ENCODE assay signal across 8 mouse cellular contexts in genomic region chr7:35055619-35056435, GRCm38 (mm10). TPM values are rescaled to one million over a fixed set of nuclear protein-coding genes. Genes with fewer than 3 reads are reported as not detected.
A peak's percentile ranks its signal among the peaks of the same experiment; 100 is the strongest.
DNase-seq lines count a peak whose midpoint lies in the region; ATAC-seq and TF ChIP-seq lines count a peak whose summit lies in the region.

No protein-coding gene starts in this region.

- peaks cover 51% of the 10 kb centered on the region for H3K79me2 ChIP-seq in myocyte (ENCODE audit: control insufficient read depth, insufficient read depth)

- H3K9me3 ChIP-seq in embryonic facial prominence, embryonic 13.5 days: no peaks in the 10 kb centered on the region
- H3K9me3 ChIP-seq in kidney, postnatal 0 days (replicated peaks; ENCODE audit: low read length): no peaks in the 10 kb centered on the region
- H3K9me3 ChIP-seq in liver, embryonic 11.5 days (ENCODE audit: control insufficient read depth, low read length): no peaks in the 10 kb centered on the region; the same call in 1 of the 2 replicates

- H3K36me3 ChIP-seq in embryonic facial prominence, embryonic 13.5 days: peaks cover under 1% of the 10 kb centered on the region; the same call in 1 of the 2 replicates
- H3K36me3 ChIP-seq in kidney, postnatal 0 days (ENCODE audit: insufficient read depth, low read length): peaks cover under 1% of the 10 kb centered on the region; the same call in 1 of the 2 replicates
- peaks cover under 1% of the 10 kb centered on the region; the same call in 1 of the 2 replicates for H3K36me3 ChIP-seq in liver, embryonic 11.5 days (ENCODE audit: control insufficient read depth, insufficient read depth, low read length)
- H3K36me3 ChIP-seq in myocyte (ENCODE audit: control insufficient read depth, insufficient read depth): peaks cover 15% of the 10 kb centered on the region

- H3K27me3 ChIP-seq in embryonic facial prominence, embryonic 13.5 days: no peaks in the 10 kb centered on the region
- no peaks in the 10 kb centered on the region for H3K27me3 ChIP-seq in kidney, postnatal 0 days (ENCODE audit: insufficient read depth, low read length)
- no peaks in the 10 kb centered on the region for H3K27me3 ChIP-seq in liver, embryonic 11.5 days (replicated peaks; ENCODE audit: control insufficient read depth, insufficient read depth, low read length)
- no peaks in the 10 kb centered on the region for H3K27me3 ChIP-seq in myocyte (ENCODE audit: control insufficient read depth, insufficient read depth, insufficient read length)

- peaks cover 16% of the 10 kb centered on the region for H3K4me1 ChIP-seq in embryonic facial prominence, embryonic 13.5 days
- peaks cover 13% of the 10 kb centered on the region for H3K4me1 ChIP-seq in kidney, postnatal 0 days (replicated peaks; ENCODE audit: insufficient read depth, low read length)
- peaks cover 23% of the 10 kb centered on the region for H3K4me1 ChIP-seq in liver, embryonic 11.5 days (replicated peaks; ENCODE audit: control insufficient read depth, insufficient read depth, low read length)

- H3K4me3 ChIP-seq in embryonic facial prominence, embryonic 13.5 days: peak overlapping the region; percentile 95
- peak overlapping the region; percentile 87 for H3K4me3 ChIP-seq in kidney, postnatal 0 days (replicated peaks; ENCODE audit: low read depth, low read length)
- H3K4me3 ChIP-seq in liver, embryonic 11.5 days (ENCODE audit: low read depth, low read length): peak overlapping the region; percentile 99
- peak overlapping the region; percentile 95 for H3K4me3 ChIP-seq in myocyte

- peak overlapping the region; percentile 94 for H3K9ac ChIP-seq in embryonic facial prominence, embryonic 13.5 days
- H3K9ac ChIP-seq in kidney, postnatal 0 days (ENCODE audit: low read depth, low read length): peak overlapping the region; percentile 89
- H3K9ac ChIP-seq in liver, embryonic 11.5 days (ENCODE audit: low read depth, low read length): peak overlapping the region; percentile 93

- 0 out of 2 replicates have a peak, but pooled peaks have one; percentile 5 for TF ChIP-seq CTCF in kidney, postnatal 0 days (IDR thresholded peaks at IDR 0.05; ENCODE audit: low read depth)

- H3K27ac ChIP-seq in embryonic facial prominence, embryonic 13.5 days: peak overlapping the region; percentile 82
- H3K27ac ChIP-seq in kidney, postnatal 0 days: peak overlapping the region; percentile 79
- peak overlapping the region; percentile 87 for H3K27ac ChIP-seq in liver, embryonic 11.5 days (ENCODE audit: low read depth, low read length)

- peak; percentile 86 for ATAC-seq in embryonic facial prominence, embryonic 13.5 days (ENCODE audit: insufficient number of reproducible peaks, insufficient read depth, low FRiP score, low TSS enrichment, low read depth)
- ATAC-seq in kidney, postnatal 0 days (replicated peaks; ENCODE audit: low FRiP score, low read depth): peak; percentile 90
- ATAC-seq in liver, embryonic 11.5 days (replicated peaks; ENCODE audit: low FRiP score): peak; percentile 77

- peak; percentile 33 for DNase-seq in ES-CJ7 (ENCODE audit: low read depth, low spot score)
- DNase-seq in adrenal gland, postnatal 36 days: peak; percentile 77 to 79
- peak; percentile 45 for DNase-seq in heart, adult 8-10 months (ENCODE audit: low spot score)
- peak; percentile 72 for DNase-seq in kidney, postnatal 0 days (ENCODE audit: low spot score)
- DNase-seq in liver, embryonic 11.5 days (ENCODE audit: low spot score): peak; percentile 64
- DNase-seq in natural killer cell, adult 2 months (ENCODE audit: low spot score in 2 of 2): no peak

- peak overlapping the region; percentile 85 for H3K4me2 ChIP-seq in embryonic facial prominence, embryonic 13.5 days
- H3K4me2 ChIP-seq in kidney, postnatal 0 days (ENCODE audit: low read length): peak overlapping the region; percentile 89
- H3K4me2 ChIP-seq in liver, embryonic 11.5 days: peak overlapping the region; percentile 94
- peak overlapping the region; percentile 79 for H3K4me2 ChIP-seq in myocyte (ENCODE audit: low read depth)

- WGBS in embryonic facial prominence, embryonic 13.5 days: under 1% methylated on average over 77 of the region's 77 CpGs
- WGBS in kidney, postnatal 0 days: under 1% methylated on average over 68 of the region's 77 CpGs
- WGBS in liver, embryonic 11.5 days: under 1% methylated on average over 69 of the region's 77 CpGs

- peak overlapping the region; percentile 99 for H3ac ChIP-seq in myocyte (ENCODE audit: control insufficient read depth, insufficient read length)

- peak; percentile 49 for TF ChIP-seq POLR2A in myocyte (IDR thresholded peaks at IDR 0.05; ENCODE audit: insufficient read length, low read depth)

TF ChIP-seq in myocyte, 11 proteins besides CTCF, POLR2A, EP300 and RAD21:
- TF ChIP-seq POLR2AphosphoS2 (IDR thresholded peaks at IDR 0.05; ENCODE audit: insufficient read length, low read depth): peak; percentile 63
- peak; percentile 88 for TF ChIP-seq CEBPB (IDR thresholded peaks at IDR 0.05; ENCODE audit: insufficient read depth, poor library complexity, severe bottlenecking)
- peak in 1 of 3 experiments; percentile 27 for TF ChIP-seq MYOG (IDR thresholded peaks at IDR 0.05; ENCODE audit: control insufficient read depth in 1 of 3, insufficient read depth in 1 of 3, insufficient read length in 2 of 3, low read depth in 2 of 3)
- no peak for TF ChIP-seq TCF12 (IDR thresholded peaks at IDR 0.05; ENCODE audit: insufficient read depth, poor library complexity, severe bottlenecking)
- no peak for TF ChIP-seq USF1 (IDR thresholded peaks at IDR 0.05; ENCODE audit: low read depth)
TF ChIP-seq in myocyte: peak in this region for 3.

RNA-seq across cellular contexts. Expression of gene Cebpg, which starts 0.5 kb away (rescaled TPM):
- 10 to 100 TPM; 55.1 to 56.2 TPM for total RNA-seq in adrenal gland, postnatal 36 days (2021)
- polyA plus RNA-seq in embryonic facial prominence, embryonic 13.5 days (2015; fragmentation: Nextera tagmentation; extraction: Ambion mirVana): 52.5 and 54.8 TPM in 2 replicates
- 10 to 100 TPM; 16.5 to 24.9 (median 22.3) TPM for total RNA-seq in heart, adult 8-10 months (2022)
- polyA plus RNA-seq in kidney, postnatal 0 days (2015; fragmentation: Nextera tagmentation; extraction: Ambion mirVana): 30.8 and 32.4 TPM in 2 replicates
- 25.6 and 26.2 TPM in 2 replicates for polyA plus RNA-seq in liver, embryonic 11.5 days (2014; fragmentation: Nextera tagmentation; extraction: Ambion mirVana)
- polyA plus RNA-seq in myocyte (2012; fragmentation: generic; extraction: Trizol): 25.0 TPM

Comparison
In these comparisons a context has a peak if more than half of its experiments do, and no peak if none do; other contexts are left out.
1. DNase-seq: peak in ES-CJ7 (single experiment), adrenal gland, postnatal 36 days (2 of 2), heart, adult 8-10 months (single experiment), kidney, postnatal 0 days (single experiment) and liver, embryonic 11.5 days (single experiment); none in natural killer cell, adult 2 months (0 of 2).
2. Peak in every context shown above with its lines, with median percentiles within 50 percentile points of each other: ATAC-seq, H3K27ac ChIP-seq, H3K4me2 ChIP-seq, H3K4me3 ChIP-seq and H3K9ac ChIP-seq.